Mouse (Mus musculus): ENCODE results near the gene Clec4f. TPM values are rescaled to one million over a fixed set of nuclear protein-coding genes. Genes with fewer than 3 reads are reported as not detected.

Clec4f gene
- polyA plus RNA-seq (2015; fragmentation: Nextera tagmentation; extraction: Ambion mirVana): 1.5 and 2.8 TPM in 2 replicates

DNA sequence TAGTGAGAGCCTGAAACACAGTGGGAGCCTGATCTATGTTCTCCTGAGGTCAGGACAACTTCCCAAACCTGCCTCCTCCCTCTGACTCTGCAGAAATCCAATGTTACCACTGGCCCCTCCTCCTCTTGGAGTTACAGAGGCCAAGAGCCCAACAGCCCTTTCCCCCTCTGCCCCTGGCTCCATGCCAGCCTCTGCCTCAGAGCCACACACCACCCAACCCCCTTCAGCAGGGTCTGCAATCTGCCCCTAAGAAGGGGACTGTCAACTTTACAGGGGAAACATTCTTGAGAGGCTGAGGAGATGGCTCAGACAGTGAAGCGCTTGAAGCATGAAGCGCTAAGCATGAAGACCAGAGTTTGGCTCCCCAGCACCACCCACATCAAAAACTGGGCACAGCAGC lies at the start of gene Clec4f:
Gene Clec4f (minus strand): TSS at position 101 of the 400 bp plus-strand sequence.

DNA sequence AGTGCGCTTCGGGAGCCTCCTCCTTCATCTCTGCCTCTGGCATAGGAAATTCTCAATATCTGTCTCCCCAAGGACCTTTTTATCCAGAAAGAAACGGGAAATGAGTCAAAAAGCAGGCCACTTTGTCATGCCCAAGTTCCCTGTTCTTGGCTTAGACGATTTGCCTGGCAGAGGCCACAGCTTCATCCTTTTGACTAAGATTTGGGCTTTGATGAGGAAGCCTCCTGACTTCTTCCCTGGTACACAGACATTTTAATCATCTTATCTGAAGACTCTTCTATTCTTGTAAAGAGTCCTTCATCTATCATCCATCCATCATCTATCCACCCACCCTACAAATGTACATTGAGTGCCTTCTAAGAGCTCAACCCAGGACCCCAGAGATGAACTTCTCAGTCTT lies 21.8 kb upstream of the Clec4f start, which contains the start of gene Cd207:
Gene Cd207 (minus strand): TSS at position 101 of the 400 bp plus-strand sequence.

Other genes with a start within 250 kb of the Clec4f start
- gene Tet3, start 197.1 kb downstream of the Clec4f start, polyA plus RNA-seq (2015; fragmentation: Nextera tagmentation; extraction: Ambion mirVana): 25.0 and 26.5 TPM in 2 replicates
- 47.3 and 62.3 TPM in 2 replicates for gene Dguok, start 149.2 kb downstream of the Clec4f start, polyA plus RNA-seq (2015; fragmentation: Nextera tagmentation; extraction: Ambion mirVana)
- 3.4 and 20.0 TPM in 2 replicates for gene Actg2, start 119.9 kb downstream of the Clec4f start, polyA plus RNA-seq (2015; fragmentation: Nextera tagmentation; extraction: Ambion mirVana)
- gene Stambp, start 83.5 kb downstream of the Clec4f start, polyA plus RNA-seq (2015; fragmentation: Nextera tagmentation; extraction: Ambion mirVana): 23.6 and 35.6 TPM in 2 replicates
- not detected in 2 replicates for gene Cd207, start 21.7 kb upstream of the Clec4f start, polyA plus RNA-seq (2015; fragmentation: Nextera tagmentation; extraction: Ambion mirVana)
- not detected in 2 replicates for gene Vax2, start 55.1 kb upstream of the Clec4f start, polyA plus RNA-seq (2015; fragmentation: Nextera tagmentation; extraction: Ambion mirVana)
- 0.26 and 0.27 TPM in 2 replicates for gene Atp6v1b1, start 86.8 kb upstream of the Clec4f start, polyA plus RNA-seq (2015; fragmentation: Nextera tagmentation; extraction: Ambion mirVana)
- 0.11 and 0.22 TPM in 2 replicates for gene Ankrd53, start 106.5 kb upstream of the Clec4f start, polyA plus RNA-seq (2015; fragmentation: Nextera tagmentation; extraction: Ambion mirVana)
- gene Tex261, start 119.6 kb upstream of the Clec4f start, polyA plus RNA-seq (2015; fragmentation: Nextera tagmentation; extraction: Ambion mirVana): 66.0 and 117 TPM in 2 replicates
- 89.9 and 97.9 TPM in 2 replicates for gene Nagk, start 138.8 kb upstream of the Clec4f start, polyA plus RNA-seq (2015; fragmentation: Nextera tagmentation; extraction: Ambion mirVana)
- gene Paip2b, start 175.6 kb upstream of the Clec4f start, polyA plus RNA-seq (2015; fragmentation: Nextera tagmentation; extraction: Ambion mirVana): 8.9 and 10.2 TPM in 2 replicates
- 36.4 and 44.8 TPM in 2 replicates for gene Zfp638, start 210.9 kb upstream of the Clec4f start, polyA plus RNA-seq (2015; fragmentation: Nextera tagmentation; extraction: Ambion mirVana)